Mouse (Mus musculus) forebrain, embryonic 11.5 days (tissue): ENCODE measurements around the gene Atp2c2. TPM values are rescaled to one million over a fixed set of nuclear protein-coding genes. Genes with fewer than 3 reads are reported as not detected.

ENCODE experiments used
- ATAC-seq: fragments of 200-750 bp; cut with Nextera tagmentation; replicated peaks from 2 replicates; pipeline ENCODE4 v1.8.0; 2017; ENCODE audit warnings: moderate TSS enrichment; ENCODE audit not compliant: low FRiP score
- DNase-seq: peaks from one replicate; pipeline ENCODE4 v3.0.0-alpha.2; 2017; ENCODE audit warnings: low spot score
- H3K27ac ChIP-seq: fragments of 300-500 bp; sonication (generic); 2 replicates; pipeline ENCODE4 v1.5.1; 2014; ENCODE audit warnings: low read depth, low read length
- H3K27me3 ChIP-seq: fragments of 300-500 bp; sonication (generic); 2 replicates; pipeline ENCODE4 v1.6.1; 2014; ENCODE audit warnings: mild to moderate bottlenecking, low read length, mixed read lengths; ENCODE audit not compliant: control insufficient read depth, insufficient read depth
- H3K36me3 ChIP-seq: fragments of 300-500 bp; sonication (generic); 2 replicates; pipeline ENCODE4 v1.6.1; 2014; ENCODE audit warnings: mild to moderate bottlenecking, low read length, moderate library complexity, mixed read lengths; ENCODE audit not compliant: control insufficient read depth, insufficient read depth
- H3K4me1 ChIP-seq: fragments of 300-500 bp; sonication (generic); replicated peaks from 2 replicates; pipeline ENCODE4 v1.6.1; 2014; ENCODE audit warnings: low read length, mixed read lengths; ENCODE audit not compliant: control insufficient read depth, insufficient read depth
- H3K4me2 ChIP-seq: fragments of 300-500 bp; sonication (generic); 2 replicates; pipeline ENCODE4 v1.6.1; 2014; ENCODE audit warnings: low read depth, mild to moderate bottlenecking, low read length, moderate library complexity, mixed read lengths; ENCODE audit not compliant: severe bottlenecking
- H3K4me3 ChIP-seq: fragments of 300-500 bp; sonication (generic); 2 replicates; pipeline ENCODE4 v1.5.1; 2014; ENCODE audit warnings: low read depth, low read length
- H3K9ac ChIP-seq: fragments of 300-500 bp; sonication (generic); 2 replicates; pipeline ENCODE4 v1.6.1; 2014; ENCODE audit warnings: low read length
- H3K9me3 ChIP-seq: fragments of 300-500 bp; sonication (generic); 2 replicates; pipeline ENCODE4 v1.6.1; 2016; ENCODE audit warnings: low read length, mixed read lengths; ENCODE audit not compliant: control insufficient read depth
- WGBS: fragments of 180-500 bp; shearing (Covaris S2); extraction: QIAGEN DNeasy Blood & Tissue Kit; methylation state at CpG from one replicate; pipeline ENCODE4 v1.1.7; 2014; 5-methylcytosine and 5-hydroxymethylcytosine counted together
- polyA plus RNA-seq: library from polyadenylated mRNA; unstranded; fragments of >200 nt; fragmentation: Nextera tagmentation; extraction: Ambion mirVana; gene quantifications from 2 replicates; pipeline ENCODE4 v1.2.1, GENCODE M21; 2014

The Atp2c2 gene
- polyA plus RNA-seq, 1 experiment from 2014 or later: 1.0 TPM

DNA sequence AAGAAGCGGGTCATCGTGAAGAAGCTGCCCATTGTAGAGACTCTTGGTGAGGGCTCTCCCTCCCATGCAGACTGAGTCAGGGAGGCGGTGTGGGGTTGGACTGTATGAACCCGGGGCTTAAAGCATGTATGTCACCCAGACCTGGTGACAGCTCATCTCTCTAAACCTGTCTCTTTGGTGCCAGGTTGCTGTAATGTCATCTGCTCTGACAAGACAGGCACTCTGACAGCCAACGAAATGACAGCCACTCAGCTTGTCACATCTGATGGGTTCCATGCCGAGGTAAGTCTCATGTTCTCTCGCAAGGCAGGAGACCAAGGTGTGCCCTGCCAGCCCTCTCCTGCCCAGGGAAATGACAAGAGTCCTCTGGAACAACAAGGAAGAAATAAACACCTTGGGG, 42.6 kb downstream of the Atp2c2 start:
- H3K9ac ChIP-seq: no peak overlapping the region
- no peaks in the 10 kb centered on the region for H3K27me3 ChIP-seq
- H3K4me1 ChIP-seq: no peaks in the 10 kb centered on the region
- no peaks in the 10 kb centered on the region for H3K9me3 ChIP-seq
- H3K36me3 ChIP-seq: no peaks in the 10 kb centered on the region
- H3K4me2 ChIP-seq: no peak overlapping the region
- DNase-seq: no peak
- WGBS: 88% methylated on average over 7 of the region's 7 CpGs
- H3K4me3 ChIP-seq: no peak overlapping the region
- H3K27ac ChIP-seq: no peak overlapping the region
- ATAC-seq: no peak

- H3K4me3 ChIP-seq: no peak overlapping the region
- DNase-seq: peak; percentile 77
- no peaks in the 10 kb centered on the region for H3K4me1 ChIP-seq
- no peaks in the 10 kb centered on the region for H3K9me3 ChIP-seq
- no peak overlapping the region for H3K27ac ChIP-seq
- no peak overlapping the region for H3K4me2 ChIP-seq
- no peaks in the 10 kb centered on the region for H3K27me3 ChIP-seq
- H3K9ac ChIP-seq: no peak overlapping the region
- H3K36me3 ChIP-seq: no peaks in the 10 kb centered on the region
- no peak for ATAC-seq
- 59% methylated on average over 13 of the region's 13 CpGs for WGBS
Measured at GRCm38 (mm10) chr8:119743291-119744026, 43.6 kb downstream of the Atp2c2 start.

DNA sequence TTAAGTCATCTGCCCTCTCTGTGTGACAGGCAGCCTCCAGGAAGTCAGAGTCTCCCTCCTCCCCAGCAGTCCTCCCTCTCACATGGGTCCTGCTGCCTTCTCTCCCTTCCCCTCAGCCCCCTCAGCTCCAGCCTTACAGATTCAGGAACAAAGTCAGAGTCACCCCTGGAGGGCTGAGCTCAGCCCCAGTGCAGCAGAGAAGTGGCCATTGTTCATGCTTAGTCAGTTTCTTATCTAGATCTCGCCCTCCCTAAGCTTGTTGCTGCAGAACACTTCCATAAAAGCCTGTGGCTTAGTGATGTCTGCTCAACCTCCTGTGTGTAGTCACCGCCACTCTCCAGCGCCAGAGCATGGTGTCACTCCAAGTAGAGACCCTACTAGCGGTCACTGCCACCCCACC, 44.8 kb downstream of the Atp2c2 start:
- DNase-seq (no peak), ATAC-seq (no peak)
- no peaks in the 10 kb centered on the region for H3K9me3 ChIP-seq
- H3K4me1 ChIP-seq: no peaks in the 10 kb centered on the region
- no peak overlapping the region for H3K9ac ChIP-seq
- WGBS: 79% methylated on average over 4 of the region's 4 CpGs
- H3K36me3 ChIP-seq: no peaks in the 10 kb centered on the region
- no peak overlapping the region for H3K4me2 ChIP-seq
- H3K4me3 ChIP-seq: no peak overlapping the region
- no peaks in the 10 kb centered on the region for H3K27me3 ChIP-seq
- H3K27ac ChIP-seq: no peak overlapping the region

DNA sequence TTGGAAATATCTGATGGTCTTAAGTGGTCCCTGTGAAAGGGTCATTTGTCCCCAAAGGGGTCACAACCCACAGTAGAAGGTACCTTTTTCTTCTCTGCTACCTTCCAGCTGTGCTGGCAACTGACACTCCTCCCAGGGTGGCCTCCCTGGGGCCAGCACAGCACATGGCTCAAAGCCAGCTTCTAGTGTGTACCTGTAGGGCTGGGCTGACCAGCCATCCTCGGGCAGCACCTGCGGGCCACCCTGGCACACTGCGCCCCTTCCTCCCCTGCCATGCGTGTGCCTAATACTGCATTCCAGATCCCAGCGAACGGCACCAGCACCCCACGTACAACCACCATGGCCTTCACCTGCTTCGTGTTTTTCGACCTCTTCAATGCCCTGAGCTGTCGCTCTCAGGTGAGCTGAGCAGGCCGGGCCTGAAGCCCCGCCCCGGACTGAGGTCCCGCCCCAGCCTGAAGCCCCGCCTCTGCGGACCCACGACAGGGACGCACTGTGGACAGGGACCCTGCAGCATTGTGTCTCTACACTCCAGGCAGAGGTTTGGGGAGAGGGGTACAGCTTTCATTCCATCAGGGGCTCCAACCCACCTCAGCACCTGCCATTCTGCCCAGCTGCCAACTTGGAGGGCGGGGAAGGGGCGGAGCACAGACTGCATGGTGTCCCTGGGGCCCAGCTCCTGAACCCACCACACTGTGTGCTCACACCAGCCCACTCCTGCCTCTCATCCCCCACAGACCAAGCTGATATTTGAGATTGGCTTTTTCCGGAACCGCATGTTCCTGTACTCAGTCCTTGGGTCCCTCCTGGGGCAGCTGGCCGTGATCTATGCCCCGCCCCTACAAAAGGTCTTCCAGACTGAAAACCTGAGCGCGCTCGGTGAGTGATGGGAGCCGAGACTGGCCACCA, 55.7 kb downstream of the Atp2c2 start:
- H3K9ac ChIP-seq: no peak overlapping the region
- ATAC-seq: peak; percentile 42; the same call in 1 of the 2 replicates
- DNase-seq: no peak

DNA sequence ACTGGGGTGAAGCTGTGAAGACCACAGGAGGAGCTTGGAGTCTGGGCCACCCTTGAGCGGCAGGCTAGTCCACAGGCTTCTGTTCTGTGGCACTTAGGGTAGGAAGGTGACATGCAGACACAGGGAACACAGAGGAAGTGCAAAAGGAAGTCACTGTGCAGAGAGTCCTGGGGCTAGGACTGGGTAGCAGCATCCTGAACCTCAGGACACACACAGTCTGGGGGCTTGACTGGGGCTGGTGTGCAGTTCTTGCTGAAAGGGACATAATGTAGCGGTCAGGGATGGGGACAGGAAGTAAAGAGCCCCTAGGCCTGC, 56.3 kb downstream of the Atp2c2 start:
- no peak overlapping the region for H3K27ac ChIP-seq
- H3K4me1 ChIP-seq: peaks cover 4% of the 10 kb centered on the region
- ATAC-seq (no peak), DNase-seq (no peak)
- no peaks in the 10 kb centered on the region for H3K36me3 ChIP-seq
- H3K4me3 ChIP-seq: no peak overlapping the region
- no peak overlapping the region for H3K4me2 ChIP-seq
- no peak overlapping the region for H3K9ac ChIP-seq
- no peaks in the 10 kb centered on the region for H3K27me3 ChIP-seq
- 49% methylated on average over 2 of the region's 2 CpGs for WGBS
- no peaks in the 10 kb centered on the region for H3K9me3 ChIP-seq

More for the DNA sequence above, 55.7 kb downstream of the Atp2c2 start:
- Histone ChIP-seq H3K36me3 (no peaks in the 10 kb centered on the region), H3K4me3 (peak overlapping the region; percentile 19), H3K9me3 (no peaks in the 10 kb centered on the region), H3K27me3 (no peaks in the 10 kb centered on the region), H3K4me2 (peak overlapping the region; percentile 46), H3K27ac (no peak overlapping the region), H3K4me1 (peaks cover 4% of the 10 kb centered on the region)
- 14% methylated on average over 28 of the region's 28 CpGs for WGBS

- WGBS: 58% methylated on average over 5 of the region's 5 CpGs
- no peaks in the 10 kb centered on the region for H3K9me3 ChIP-seq
- H3K9ac ChIP-seq: no peak overlapping the region
- DNase-seq (no peak), ATAC-seq (no peak)
- H3K4me1 ChIP-seq: peaks cover 4% of the 10 kb centered on the region
- H3K4me3 ChIP-seq: no peak overlapping the region
- H3K4me2 ChIP-seq: no peak overlapping the region
- H3K27me3 ChIP-seq: no peaks in the 10 kb centered on the region
- H3K27ac ChIP-seq: no peak overlapping the region
- H3K36me3 ChIP-seq: no peaks in the 10 kb centered on the region
Measured at GRCm38 (mm10) chr8:119756538-119756937, 56.7 kb downstream of the Atp2c2 start.

- DNase-seq (no peak), ATAC-seq (no peak)
- WGBS: 91% methylated on average over 11 of the region's 11 CpGs
- Histone ChIP-seq H3K4me3 (no peak overlapping the region), H3K4me2 (no peak overlapping the region), H3K36me3 (no peaks in the 10 kb centered on the region), H3K4me1 (no peaks in the 10 kb centered on the region), H3K9me3 (no peaks in the 10 kb centered on the region), H3K27me3 (no peaks in the 10 kb centered on the region), H3K27ac (no peak overlapping the region), H3K9ac (no peak overlapping the region)
Measured at GRCm38 (mm10) chr8:119761692-119762091, 61.9 kb downstream of the Atp2c2 start.

- ATAC-seq (no peak), DNase-seq (no peak)
- no peak overlapping the region for H3K27ac ChIP-seq
- H3K9ac ChIP-seq: no peak overlapping the region
- 92% methylated on average over 21 of the region's 21 CpGs for WGBS
- H3K4me3 ChIP-seq: no peak overlapping the region
- no peaks in the 10 kb centered on the region for H3K36me3 ChIP-seq
- no peaks in the 10 kb centered on the region for H3K9me3 ChIP-seq
- no peak overlapping the region for H3K4me2 ChIP-seq
- H3K4me1 ChIP-seq: no peaks in the 10 kb centered on the region
- H3K27me3 ChIP-seq: no peaks in the 10 kb centered on the region
Measured at GRCm38 (mm10) chr8:119762226-119763220, 62.7 kb downstream of the Atp2c2 start.
